In genomic region chr3:153808406-153808805, GRCm38 (mm10) we compare ENCODE assay signal across 20 mouse cellular contexts. TPM values are rescaled to one million over a fixed set of nuclear protein-coding genes. Genes with fewer than 3 reads are reported as not detected.
DNase-seq lines count a peak whose midpoint lies in the region; ATAC-seq and TF ChIP-seq lines count a peak whose summit lies in the region.
"Had no signal": no experiment of that assay in that cellular context is flagged by ENCODE, and none has a peak within 500 bp of the region (broad histone marks: within the 10 kb centered on the region; RNA-seq: fewer than 3 reads in every experiment).

No protein-coding gene starts in this region.

- 75% methylated on average over 13 of the region's 13 CpGs for WGBS in hindbrain, embryonic 10.5 days
- WGBS in hindbrain, postnatal 0 days, result 90% methylated on average over 13 of the region's 13 CpGs
- WGBS in embryonic facial prominence, embryonic 12.5 days, result 39% methylated on average over 13 of the region's 13 CpGs
- 48% methylated on average over 13 of the region's 13 CpGs for WGBS in limb, embryonic 12.5 days
- WGBS in kidney, adult 2 months, result 68% methylated on average over 13 of the region's 13 CpGs
- WGBS in midbrain, embryonic 16.5 days, result 89% methylated on average over 13 of the region's 13 CpGs

- peaks cover 15% of the 10 kb centered on the region for H3K4me1 ChIP-seq in hindbrain, embryonic 10.5 days (replicated peaks)
- peaks cover 10% of the 10 kb centered on the region; the same call in 1 of the 2 replicates for H3K4me1 ChIP-seq in hindbrain, postnatal 0 days (ENCODE audit: insufficient read depth, low read length)
- H3K4me1 ChIP-seq in embryonic facial prominence, embryonic 12.5 days, result peaks cover 32% of the 10 kb centered on the region
- H3K4me1 ChIP-seq in limb, embryonic 12.5 days (replicated peaks), result peaks cover 22% of the 10 kb centered on the region
- H3K4me1 ChIP-seq in kidney, adult 2 months (ENCODE audit: control insufficient read depth, insufficient read depth, low read length), result peaks cover 3% of the 10 kb centered on the region; the same call in 1 of the 2 replicates
- peaks cover 18% of the 10 kb centered on the region for H3K4me1 ChIP-seq in midbrain, embryonic 16.5 days (ENCODE audit: control insufficient read depth, insufficient read depth, low read length)

- no peak overlapping the region for H3K9ac ChIP-seq in hindbrain, postnatal 0 days (replicated peaks; ENCODE audit: low read length)
- no peak overlapping the region for H3K9ac ChIP-seq in embryonic facial prominence, embryonic 12.5 days
- H3K9ac ChIP-seq in limb, embryonic 12.5 days (replicated peaks), result no peak overlapping the region
- no peak overlapping the region for H3K9ac ChIP-seq in midbrain, embryonic 16.5 days (ENCODE audit: low read depth, low read length)
- H3K9ac ChIP-seq: hindbrain, embryonic 13.5 days; midbrain, embryonic 12.5 days had no signal

- peak; percentile 14 for DNase-seq in hindbrain, embryonic 10.5 days (ENCODE audit: low spot score)
- no peak for DNase-seq in hindbrain, postnatal 0 days (ENCODE audit: low spot score)
- DNase-seq in mesoderm, embryonic 11.5 days (ENCODE audit: low read depth, low spot score), result peak; percentile 48
- DNase-seq in kidney, adult 2 months, result no peak
- DNase-seq: adrenal gland, postnatal 10 days; cerebellum, adult 18-20 months; gastrocnemius, postnatal 10 days; kidney, postnatal 14 days; right cerebral cortex, postnatal 4 days; thymus, postnatal 25 days had no signal

- peak overlapping the region; percentile 45; the same call in 1 of the 2 replicates for H3K27ac ChIP-seq in hindbrain, embryonic 10.5 days
- H3K27ac ChIP-seq in hindbrain, postnatal 0 days, result no peak overlapping the region
- H3K27ac ChIP-seq in embryonic facial prominence, embryonic 12.5 days, result peak overlapping the region; percentile 65
- H3K27ac ChIP-seq in limb, embryonic 12.5 days, result 0 out of 2 replicates have a peak overlapping the region, but pooled peaks have one; percentile 36
- no peak overlapping the region for H3K27ac ChIP-seq in kidney, adult 2 months (ENCODE audit: insufficient read depth, low read depth, low read length)
- H3K27ac ChIP-seq in midbrain, embryonic 16.5 days (ENCODE audit: low read length), result no peak overlapping the region
- H3K27ac ChIP-seq: hindbrain, embryonic 13.5 days; left cerebral cortex, adult 2 months; midbrain, embryonic 12.5 days had no signal

- H3K9me3 ChIP-seq in hindbrain, embryonic 10.5 days, result no peaks in the 10 kb centered on the region
- no peaks in the 10 kb centered on the region for H3K9me3 ChIP-seq in hindbrain, postnatal 0 days (ENCODE audit: low read length)
- H3K9me3 ChIP-seq in embryonic facial prominence, embryonic 12.5 days, result no peaks in the 10 kb centered on the region
- no peaks in the 10 kb centered on the region for H3K9me3 ChIP-seq in limb, embryonic 12.5 days
- no peaks in the 10 kb centered on the region for H3K9me3 ChIP-seq in midbrain, embryonic 16.5 days (replicated peaks; ENCODE audit: control insufficient read depth, low read length, poor library complexity, severe bottlenecking)
- H3K9me3 ChIP-seq: hindbrain, embryonic 13.5 days; midbrain, embryonic 12.5 days had no signal

- no peak for ATAC-seq in hindbrain, postnatal 0 days
- ATAC-seq in embryonic facial prominence, embryonic 12.5 days (ENCODE audit: insufficient number of reproducible peaks, insufficient read depth, low FRiP score, low TSS enrichment), result no peak
- ATAC-seq in limb, embryonic 12.5 days (ENCODE audit: insufficient number of reproducible peaks, insufficient read depth, low FRiP score, low TSS enrichment, low read depth), result no peak
- ATAC-seq in midbrain, embryonic 16.5 days, result no peak

- no peak for TF ChIP-seq POLR2A in kidney, adult 2 months (IDR thresholded peaks at IDR 0.05; ENCODE audit: low read depth, low read length)

- no peak overlapping the region for H3K4me3 ChIP-seq in hindbrain, embryonic 10.5 days
- H3K4me3 ChIP-seq in hindbrain, postnatal 0 days (ENCODE audit: low read length), result no peak overlapping the region
- H3K4me3 ChIP-seq in embryonic facial prominence, embryonic 12.5 days, result no peak overlapping the region
- no peak overlapping the region for H3K4me3 ChIP-seq in limb, embryonic 12.5 days (replicated peaks)
- no peak overlapping the region for H3K4me3 ChIP-seq in kidney, adult 2 months (ENCODE audit: insufficient read depth, low read depth, low read length)
- no peak overlapping the region for H3K4me3 ChIP-seq in midbrain, embryonic 16.5 days (ENCODE audit: low read depth, low read length)
- H3K4me3 ChIP-seq: hindbrain, embryonic 13.5 days; left cerebral cortex, adult 2 months; midbrain, embryonic 12.5 days had no signal

- no peaks in the 10 kb centered on the region for H3K27me3 ChIP-seq in hindbrain, embryonic 10.5 days (ENCODE audit: insufficient read depth, poor library complexity, severe bottlenecking)
- no peaks in the 10 kb centered on the region for H3K27me3 ChIP-seq in hindbrain, postnatal 0 days (ENCODE audit: insufficient read depth, low read length)
- H3K27me3 ChIP-seq in embryonic facial prominence, embryonic 12.5 days, result no peaks in the 10 kb centered on the region
- H3K27me3 ChIP-seq in limb, embryonic 12.5 days, result no peaks in the 10 kb centered on the region
- H3K27me3 ChIP-seq in kidney, adult 2 months (replicated peaks; ENCODE audit: control insufficient read depth, insufficient read depth, low read length), result no peaks in the 10 kb centered on the region
- H3K27me3 ChIP-seq in midbrain, embryonic 16.5 days (ENCODE audit: control insufficient read depth, insufficient read depth, low read depth, low read length), result no peaks in the 10 kb centered on the region
- H3K27me3 ChIP-seq: hindbrain, embryonic 13.5 days had no signal

- no peaks in the 10 kb centered on the region for H3K36me3 ChIP-seq in hindbrain, embryonic 10.5 days
- no peaks in the 10 kb centered on the region for H3K36me3 ChIP-seq in hindbrain, postnatal 0 days (ENCODE audit: insufficient read depth, low read length)
- H3K36me3 ChIP-seq in embryonic facial prominence, embryonic 12.5 days, result no peaks in the 10 kb centered on the region
- no peaks in the 10 kb centered on the region for H3K36me3 ChIP-seq in limb, embryonic 12.5 days
- no peaks in the 10 kb centered on the region for H3K36me3 ChIP-seq in kidney, adult 2 months (ENCODE audit: control insufficient read depth, insufficient read depth, low read length)
- no peaks in the 10 kb centered on the region for H3K36me3 ChIP-seq in midbrain, embryonic 16.5 days (ENCODE audit: control insufficient read depth, insufficient read depth, low read length)
- H3K36me3 ChIP-seq: hindbrain, embryonic 13.5 days; midbrain, embryonic 12.5 days had no signal

- TF ChIP-seq CTCF in hindbrain, postnatal 0 days (IDR thresholded peaks at IDR 0.05; ENCODE audit: low read depth), result no peak
- TF ChIP-seq CTCF in kidney, adult 2 months (conservative IDR thresholded peaks at IDR 0.05; ENCODE audit: insufficient read depth, insufficient read length, low read depth, low read length), result no peak

- H3K4me2 ChIP-seq in hindbrain, postnatal 0 days (ENCODE audit: low read depth, low read length), result no peak overlapping the region
- H3K4me2 ChIP-seq in embryonic facial prominence, embryonic 12.5 days (replicated peaks), result no peak overlapping the region
- no peak overlapping the region for H3K4me2 ChIP-seq in limb, embryonic 12.5 days
- no peak overlapping the region for H3K4me2 ChIP-seq in midbrain, embryonic 16.5 days (ENCODE audit: low read length)
- H3K4me2 ChIP-seq: hindbrain, embryonic 13.5 days; midbrain, embryonic 12.5 days had no signal

RNA-seq across cellular contexts. Expression of gene Asb17, which starts 35.6 kb away (rescaled TPM):
- 0.39 and 0.65 TPM in 2 replicates for polyA plus RNA-seq in hindbrain, embryonic 10.5 days (2016; fragmentation: Nextera tagmentation; extraction: Ambion mirVana)
- not detected in 2 replicates for total RNA-seq in hindbrain, postnatal 0 days (2014; rRNA removed)
- polyA plus RNA-seq in hindbrain, postnatal 0 days (2015; fragmentation: Nextera tagmentation; extraction: Ambion mirVana), result not detected in 2 replicates
- 0.13 and 0.14 TPM in 2 replicates for polyA plus RNA-seq in embryonic facial prominence, embryonic 12.5 days (2016; fragmentation: Nextera tagmentation; extraction: Ambion mirVana)
- polyA plus RNA-seq in limb, embryonic 12.5 days (2016; fragmentation: Nextera tagmentation; extraction: Ambion mirVana), result 0.08 and 0.13 TPM in 2 replicates
- 0.05 and 0.15 TPM in 2 replicates for polyA plus RNA-seq in kidney, adult 2 months (2012; rRNA removed)
- 0.09 TPM in 1 of 2 replicates, not detected in the other for polyA plus RNA-seq in midbrain, embryonic 16.5 days (2015; fragmentation: Nextera tagmentation; extraction: Ambion mirVana)
- total RNA-seq: adrenal gland, postnatal 10 days; gastrocnemius, postnatal 10 days; heart, adult 8-10 months; left cerebral cortex, adult 2 months; liver, adult 2 months; neutrophil, adult 5-6 weeks had no signal
- polyA plus RNA-seq: erythroblast, embryonic 14.5 days; liver, adult 2 months had no signal

Comparison
In these comparisons a context has a peak if more than half of its experiments do, and no peak if none do; other contexts are left out.
1. DNase-seq: peak in hindbrain, embryonic 10.5 days (single experiment) and mesoderm, embryonic 11.5 days (single experiment); none in hindbrain, postnatal 0 days (single experiment) and kidney, adult 2 months (single experiment).
2. H3K27ac ChIP-seq: peak in hindbrain, embryonic 10.5 days (single experiment), embryonic facial prominence, embryonic 12.5 days (single experiment) and limb, embryonic 12.5 days (single experiment); none in hindbrain, postnatal 0 days (single experiment), kidney, adult 2 months (single experiment) and midbrain, embryonic 16.5 days (single experiment).